Mouse (Mus musculus) heart, postnatal 0 days (tissue): ENCODE results near the gene Igsf9. TPM values are rescaled to one million over a fixed set of nuclear protein-coding genes. Genes with fewer than 3 reads are reported as not detected.

Source experiments
- ATAC-seq: fragments of 200-750 bp; cut with Nextera tagmentation; 2 replicates; pipeline ENCODE4 v1.8.0; 2017; ENCODE audit warnings: low read depth, moderate number of reproducible peaks, moderate library complexity; ENCODE audit not compliant: insufficient read depth
- DNase-seq: peaks from one replicate; pipeline ENCODE4 v3.0.0-alpha.2; 2016; ENCODE audit warnings: low spot score
- H3K27ac ChIP-seq: fragments of 300-500 bp; sonication (generic); 2 replicates; pipeline ENCODE4 v1.5.1; 2014; ENCODE audit warnings: low read depth, mild to moderate bottlenecking
- H3K27me3 ChIP-seq: fragments of 300-500 bp; sonication (generic); 2 replicates; pipeline ENCODE4 v1.6.1; 2014; ENCODE audit warnings: low read length, mixed read lengths; ENCODE audit not compliant: control insufficient read depth, insufficient read depth
- H3K36me3 ChIP-seq: fragments of 300-500 bp; sonication (generic); replicated peaks from 2 replicates; pipeline ENCODE4 v1.6.1; 2014; ENCODE audit warnings: low read length, mixed read lengths; ENCODE audit not compliant: control insufficient read depth, insufficient read depth
- H3K4me1 ChIP-seq: fragments of 300-500 bp; sonication (generic); 2 replicates; pipeline ENCODE4 v1.6.1; 2014; ENCODE audit warnings: antibody characterized with exemption; ENCODE audit not compliant: control insufficient read depth, insufficient read depth
- H3K4me2 ChIP-seq: fragments of 300-500 bp; sonication (generic); 2 replicates; pipeline ENCODE4 v1.6.1; 2014; ENCODE audit warnings: low read depth, mild to moderate bottlenecking, low read length, moderate library complexity
- H3K4me3 ChIP-seq: fragments of 300-500 bp; sonication (generic); 2 replicates; pipeline ENCODE4 v1.5.1; 2014; ENCODE audit warnings: low read depth, low read length
- H3K9ac ChIP-seq: fragments of 300-500 bp; sonication (generic); replicated peaks from 2 replicates; pipeline ENCODE4 v1.6.1; 2014; ENCODE audit warnings: low read depth, low read length, mixed read lengths
- H3K9me3 ChIP-seq: fragments of 300-500 bp; sonication (generic); replicated peaks from 2 replicates; pipeline ENCODE4 v1.6.1; 2016; ENCODE audit warnings: low read length; ENCODE audit not compliant: control insufficient read depth
- CTCF ChIP-seq: IDR thresholded peaks from 2 replicates; pipeline ENCODE4 v1.5.1; 2016; ENCODE audit warnings: antibody characterized with exemption, control low read depth, low read depth
- EP300 ChIP-seq: IDR thresholded peaks from 2 replicates; pipeline ENCODE4 v1.6.1; 2016; ENCODE audit warnings: antibody characterized with exemption, low read depth
- WGBS: fragments of 180-500 bp; shearing (Covaris S2); extraction: QIAGEN DNeasy Blood & Tissue Kit; methylation state at CpG from one replicate; pipeline ENCODE4 v1.1.7; 2014; 5-methylcytosine and 5-hydroxymethylcytosine counted together
- polyA plus RNA-seq: library from polyadenylated mRNA; unstranded; fragments of >200 nt; fragmentation: Nextera tagmentation; extraction: Ambion mirVana; gene quantifications from 2 replicates; pipeline ENCODE4 v1.2.1, GENCODE M21; 2015
- total RNA-seq: library from RNA; depleted of rRNA; stranded (reverse); fragments of >200 nt; gene quantifications from 2 replicates; pipeline ENCODE4 v1.2.3, GENCODE M21; 2014; ENCODE audit warnings: low replicate concordance

Gene Igsf9
- total and polyA plus RNA-seq, 2 experiments from 2014 or later, result 0.78 to 3.2 TPM

- peak within 1 kb of the TSS; percentile 92 for H3K27ac ChIP-seq
- peak; percentile 66 for ATAC-seq
- 2% methylated on average over 30 of the region's 30 CpGs for WGBS
Observed at GRCm38 (mm10) chr1:172499765-172500441, 18.3 kb downstream of the Igsf9 start, which contains the start of gene Tagln2. Gene Tagln2, plus strand, starts transcription at chr1:172500047.

GRCm38 (mm10) chr1:172500451-172501370 is 19.1 kb downstream of the Igsf9 start:
- no peaks in the 10 kb centered on the region for H3K9me3 ChIP-seq
- DNase-seq (peak; percentile 72), ATAC-seq (peak; percentile 70)
- H3K9ac ChIP-seq, result peak overlapping the region; percentile 81
- peak overlapping the region; percentile 65 for H3K4me3 ChIP-seq
- H3K4me1 ChIP-seq, result peaks cover 23% of the 10 kb centered on the region
- H3K27ac ChIP-seq, result peak overlapping the region; percentile 92
- TF ChIP-seq CTCF (no peak), EP300 (no peak)
- H3K36me3 ChIP-seq, result peaks cover 12% of the 10 kb centered on the region
- no peaks in the 10 kb centered on the region for H3K27me3 ChIP-seq
- WGBS, result 1% methylated on average over 56 of the region's 56 CpGs
- H3K4me2 ChIP-seq, result peak overlapping the region; percentile 63

More at GRCm38 (mm10) chr1:172499765-172500441, 18.3 kb downstream of the Igsf9 start, which contains the start of gene Tagln2:
- H3K36me3 ChIP-seq, result peaks cover 4% of the 10 kb centered on the region; the same call in 1 of the 2 replicates
- peak within 1 kb of the TSS; percentile 81 for H3K9ac ChIP-seq
- H3K4me2 ChIP-seq, result peak within 1 kb of the TSS; percentile 63
- H3K9me3 ChIP-seq, result no peaks in the 10 kb centered on the region
- H3K27me3 ChIP-seq, result no peaks in the 10 kb centered on the region
- H3K4me1 ChIP-seq, result peaks cover 23% of the 10 kb centered on the region
- peak within 1 kb of the TSS; percentile 65 for H3K4me3 ChIP-seq
- peak; percentile 79 for DNase-seq
- TF ChIP-seq EP300, result 0 out of 2 replicates have a peak, but pooled peaks have one; percentile 31
- TF ChIP-seq CTCF, result peak; percentile 21; the same call in 1 of the 2 replicates

DNA sequence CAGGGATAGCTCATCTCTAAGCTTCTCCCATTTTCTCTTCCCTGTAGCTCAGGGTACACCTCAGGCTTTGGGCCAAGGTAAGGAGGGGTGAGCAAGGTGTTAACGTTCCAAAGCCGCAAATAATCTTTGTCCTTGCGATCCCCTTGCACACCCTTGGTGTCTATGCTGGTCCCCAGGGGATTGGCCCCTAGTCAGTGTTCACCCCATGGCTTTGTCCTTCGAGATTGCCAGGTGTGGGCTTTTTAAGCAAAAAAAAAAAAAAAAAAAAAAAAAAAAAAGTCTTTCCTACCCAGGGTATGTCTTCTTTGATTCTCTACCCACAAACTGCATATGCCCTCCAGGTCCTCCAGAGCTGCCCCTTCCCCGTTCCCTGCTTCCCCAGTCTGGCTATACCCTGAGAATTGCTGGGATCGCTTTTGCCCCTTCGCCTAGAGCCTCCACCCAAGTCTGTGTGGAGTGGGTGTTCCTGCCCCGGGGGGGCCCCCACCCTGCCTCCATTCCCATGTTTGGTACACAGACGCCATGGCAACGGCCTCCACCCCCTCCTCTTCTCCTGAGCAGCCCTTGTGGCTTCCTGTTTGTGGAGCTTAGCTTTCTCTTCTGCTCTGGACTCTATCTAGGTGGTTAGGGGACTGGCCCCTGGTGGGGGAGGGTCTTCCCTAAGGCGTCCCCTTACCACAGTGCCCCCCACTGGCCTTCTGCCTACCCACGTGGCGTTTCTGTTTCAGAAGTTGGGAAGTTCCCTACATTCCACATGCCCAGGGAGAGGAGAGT is 20.0 kb downstream of the Igsf9 start:
- peak overlapping the region; percentile 81 for H3K9ac ChIP-seq
- H3K9me3 ChIP-seq, result no peaks in the 10 kb centered on the region
- H3K4me1 ChIP-seq, result peaks cover 23% of the 10 kb centered on the region
- H3K27me3 ChIP-seq, result no peaks in the 10 kb centered on the region
- peak overlapping the region; percentile 63 for H3K4me2 ChIP-seq
- DNase-seq (peak; percentile 71), ATAC-seq (peak; percentile 31)
- H3K4me3 ChIP-seq, result peak overlapping the region; percentile 65
- TF ChIP-seq CTCF (no peak), EP300 (peak; percentile 15; the same call in 1 of the 2 replicates)
- peak overlapping the region; percentile 92 for H3K27ac ChIP-seq
- peaks cover 20% of the 10 kb centered on the region for H3K36me3 ChIP-seq
- WGBS, result 27% methylated on average over 13 of the region's 13 CpGs

- ATAC-seq (no peak), DNase-seq (peak; percentile 41)
- TF ChIP-seq CTCF (no peak), EP300 (no peak)
- 39% methylated on average over 13 of the region's 13 CpGs for WGBS
- Histone ChIP-seq H3K4me1 (peaks cover 24% of the 10 kb centered on the region), H3K27ac (peak overlapping the region; percentile 92), H3K9me3 (no peaks in the 10 kb centered on the region), H3K36me3 (peaks cover 29% of the 10 kb centered on the region), H3K4me2 (peak overlapping the region; percentile 63), H3K4me3 (peak overlapping the region; percentile 65), H3K9ac (peak overlapping the region; percentile 81), H3K27me3 (no peaks in the 10 kb centered on the region)
Observed at GRCm38 (mm10) chr1:172502145-172503110, 20.8 kb downstream of the Igsf9 start.
